Mouse (Mus musculus) monocyte, adult 5-6 weeks (primary cell): ENCODE results near the gene Gm3106. TPM values are rescaled to one million over a fixed set of nuclear protein-coding genes. Genes with fewer than 3 reads are reported as not detected.
"Not testable (repeated sequence)": the region's sequence is repeated elsewhere in the genome, so short reads cannot be mapped to it uniquely, and the experiment has no call there.

Experiments
- ATAC-seq: fragments of 153-309, 156-312 bp; replicated peaks from 2 replicates; pipeline ENCODE4 v1.8.0; 2017; ENCODE audit warnings: mild to moderate bottlenecking; ENCODE audit not compliant: low TSS enrichment, insufficient number of reproducible peaks, severe bottlenecking, poor library complexity, low FRiP score
- total RNA-seq: library from RNA; stranded (forward); fragments of 200-1000, 200-491, 200-594 nt; gene quantifications from 3 replicates; pipeline ENCODE4 v1.2.3, GENCODE M21; 2017

Gene Gm3106
- total RNA-seq, result not detected in 3 replicates

- ATAC-seq, result not testable (repeated sequence)
These were observed at the start of gene Gm3106 for GRCm38 (mm10) chr5:94217705-94218104. Gene Gm3106 (plus strand): TSS chr5:94218005.

Other genes with a start within 250 kb of the Gm3106 start
- not detected in 3 replicates for gene BC061212, start 147.5 kb upstream of the Gm3106 start, total RNA-seq
- 0.48 TPM in 1 of 3 replicates, not detected in the others for gene Gm6351, start 141.6 kb upstream of the Gm3106 start, total RNA-seq
- gene A430089I19Rik, start 88.8 kb downstream of the Gm3106 start, total RNA-seq, result not detected in 3 replicates
- not detected in 3 replicates for gene Gm6502, start 96.4 kb downstream of the Gm3106 start, total RNA-seq
- not detected in 3 replicates for gene AA792892, start 121.7 kb downstream of the Gm3106 start, total RNA-seq
- gene Gm7682, start 227.8 kb downstream of the Gm3106 start, total RNA-seq, result 0.48 TPM in 1 of 3 replicates, not detected in the others